Mouse (Mus musculus): ENCODE data around the gene Tap1.

DNA sequence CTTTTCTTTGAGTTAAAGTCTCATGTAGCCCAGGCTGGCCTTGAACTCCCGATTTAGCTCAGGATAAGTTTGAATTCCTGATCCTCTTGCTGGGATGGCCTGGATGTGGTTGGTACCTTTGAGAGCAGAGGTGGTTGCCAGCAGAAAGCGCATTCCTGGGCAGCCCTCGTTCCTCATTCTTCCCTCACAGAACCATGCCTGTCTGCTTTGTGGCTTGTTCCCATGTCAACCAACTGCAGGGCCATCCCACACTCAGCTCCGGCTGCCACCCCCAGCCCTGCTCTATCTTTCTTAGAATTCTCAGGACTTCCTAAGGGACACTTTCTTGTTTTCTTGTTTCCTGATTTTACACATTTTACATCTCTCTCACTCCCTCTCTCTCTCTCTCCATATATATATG lies 45.9 kb upstream of the Tap1 start:
- TF ChIP-seq CTCF (IDR thresholded peaks at IDR 0.05; ENCODE audit: borderline replicate concordance, extremely low read depth, insufficient read depth, insufficient read length) (no peak), POLR2A (IDR thresholded peaks at IDR 0.05; ENCODE audit: borderline replicate concordance, extremely low read depth, insufficient read depth, insufficient read length, poor library complexity, severe bottlenecking) (no peak)

All from brain, embryonic 14.5 days (tissue).